Mouse (Mus musculus) MEL (cell line): ENCODE data around the gene Ppp1r9b. TPM values are rescaled to one million over a fixed set of nuclear protein-coding genes. Genes with fewer than 3 reads are reported as not detected.

Experiments
- DNase-seq: peaks from one replicate; pipeline ENCODE4 v3.0.0; 2011; ENCODE audit warnings: low read depth, low spot score
- H3K27ac ChIP-seq: 2 replicates; pipeline ENCODE4 v1.5.1; 2012; ENCODE audit warnings: low read depth, mild to moderate bottlenecking, control low read depth, low read length, moderate library complexity; ENCODE audit not compliant: control insufficient read depth
- H3K27me3 ChIP-seq, 2 experiments: fragments of 150-350 bp in 1 of 2; sonication (generic) in 1 of 2; 2 replicates each; pipeline ENCODE4 v1.6.1; 2012; ENCODE audit warnings: low read length in 2 of 2, mild to moderate bottlenecking in 2 of 2, improper control_type of control experiment in 1 of 2, moderate library complexity in 1 of 2; ENCODE audit not compliant: insufficient read depth in 2 of 2, control insufficient read depth in 1 of 2
- H3K36me3 ChIP-seq, 2 experiments: 2 replicates each; pipeline ENCODE4 v1.6.1; 2012 to 2014; ENCODE audit warnings: low read length in 2 of 2, improper control_type of control experiment in 1 of 2, inconsistent platforms in 1 of 2, mild to moderate bottlenecking in 1 of 2; ENCODE audit not compliant: insufficient read depth in 2 of 2, control insufficient read depth in 1 of 2
- H3K4me1 ChIP-seq, 2 experiments: fragments of 150-350 bp in 1 of 2; sonication (generic) in 1 of 2; 2 replicates each; pipeline ENCODE4 v1.6.1; 2012; ENCODE audit warnings: low read length in 2 of 2, improper control_type of control experiment in 1 of 2, mild to moderate bottlenecking in 1 of 2; ENCODE audit not compliant: insufficient read depth in 2 of 2, control insufficient read depth in 1 of 2
- H3K4me3 ChIP-seq, 2 experiments: fragments of 150-350 bp in 1 of 2; sonication (generic) in 1 of 2; 2 replicates each; pipeline ENCODE4 v1.5.1; 2012; ENCODE audit warnings: low read depth in 2 of 2, low read length in 2 of 2, mild to moderate bottlenecking in 2 of 2, moderate library complexity in 2 of 2, control low read depth in 1 of 2, improper control_type of control experiment in 1 of 2; ENCODE audit not compliant: control insufficient read depth in 1 of 2, insufficient read depth in 1 of 2
- H3K79me2 ChIP-seq: 2 replicates; pipeline ENCODE4 v1.6.1; 2012; ENCODE audit warnings: mild to moderate bottlenecking, low read length, moderate library complexity; ENCODE audit not compliant: control insufficient read depth, poor library complexity, insufficient read depth
- H3K9ac ChIP-seq: 2 replicates; pipeline ENCODE4 v1.6.1; 2012; ENCODE audit warnings: low read depth, mild to moderate bottlenecking, control low read depth, low read length, moderate library complexity; ENCODE audit not compliant: control insufficient read depth, poor library complexity, severe bottlenecking
- H3K9me3 ChIP-seq: fragments of 150-350 bp; sonication (generic); replicated peaks from 2 replicates; pipeline ENCODE4 v1.6.1; 2012; ENCODE audit warnings: mild to moderate bottlenecking, low read length, improper control_type of control experiment, moderate library complexity; ENCODE audit not compliant: insufficient read depth
- BHLHE40 ChIP-seq: IDR thresholded peaks from 2 replicates; pipeline ENCODE4 v1.6.1; 2012; ENCODE audit warnings: low read depth, mild to moderate bottlenecking, inconsistent platforms, low read length, improper control_type of control experiment, borderline replicate concordance
- CHD1 ChIP-seq: IDR thresholded peaks from 2 replicates; pipeline ENCODE4 v1.6.1; 2012; ENCODE audit warnings: low read depth, mild to moderate bottlenecking, inconsistent platforms, low read length, improper control_type of control experiment
- EP300 ChIP-seq, 2 experiments: IDR thresholded peaks; 2 replicates each; pipeline ENCODE4 v1.6.1; 2011; ENCODE audit warnings: improper control_type of control experiment in 2 of 2, low read length in 2 of 2, low read depth in 1 of 2, mild to moderate bottlenecking in 1 of 2
- ETS1 ChIP-seq: IDR thresholded peaks from 2 replicates; pipeline ENCODE4 v1.6.1; 2012; ENCODE audit warnings: low read depth, mild to moderate bottlenecking, inconsistent platforms, low read length, improper control_type of control experiment, moderate library complexity
- HCFC1 ChIP-seq: IDR thresholded peaks from 2 replicates; pipeline ENCODE4 v1.6.1; 2012; ENCODE audit warnings: low read depth, mild to moderate bottlenecking, inconsistent platforms, low read length, improper control_type of control experiment, moderate library complexity
- MAFK ChIP-seq: IDR thresholded peaks from 2 replicates; pipeline ENCODE4 v1.6.1; 2011; ENCODE audit warnings: low read depth, mild to moderate bottlenecking, low read length, improper control_type of control experiment, borderline replicate concordance
- MAZ ChIP-seq: IDR thresholded peaks from 2 replicates; pipeline ENCODE4 v1.6.1; 2012; ENCODE audit warnings: low read depth, mild to moderate bottlenecking, inconsistent platforms, low read length, improper control_type of control experiment
- MYB ChIP-seq: IDR thresholded peaks from 2 replicates; pipeline ENCODE4 v1.6.1; 2011; ENCODE audit warnings: mild to moderate bottlenecking, low read depth, low read length, improper control_type of control experiment
- MYC ChIP-seq: IDR thresholded peaks from 2 replicates; pipeline ENCODE4 v1.6.1; 2011; ENCODE audit warnings: low read depth, mild to moderate bottlenecking, low read length, improper control_type of control experiment, moderate library complexity
- NELFE ChIP-seq: IDR thresholded peaks from 2 replicates; pipeline ENCODE4 v1.6.1; 2011; ENCODE audit warnings: low read depth, low read length, improper control_type of control experiment
- NRF1 ChIP-seq: IDR thresholded peaks from 2 replicates; pipeline ENCODE4 v1.6.1; 2014; ENCODE audit warnings: low read depth, mild to moderate bottlenecking, inconsistent platforms, low read length, improper control_type of control experiment, moderate library complexity; ENCODE audit not compliant: poor library complexity, insufficient read depth, severe bottlenecking
- POLR2A ChIP-seq, 2 experiments: IDR thresholded peaks; 2 replicates each; pipeline ENCODE4 v1.6.1; 2011 to 2012; ENCODE audit warnings: low read length in 2 of 2, mild to moderate bottlenecking in 2 of 2, control low read depth in 1 of 2, improper control_type of control experiment in 1 of 2, low read depth in 1 of 2, moderate library complexity in 1 of 2; ENCODE audit not compliant: control insufficient read depth in 1 of 2, insufficient read depth in 1 of 2, poor library complexity in 1 of 2
- POLR2AphosphoS2 ChIP-seq: IDR thresholded peaks from 2 replicates; pipeline ENCODE4 v1.6.1; 2011; ENCODE audit warnings: low read length, improper control_type of control experiment
- POLR2AphosphoS5 ChIP-seq: IDR thresholded peaks from 2 replicates; pipeline ENCODE4 v1.6.1; 2012; ENCODE audit warnings: low read depth, borderline replicate concordance, mild to moderate bottlenecking, inconsistent platforms, low read length, moderate library complexity, mixed read lengths
- TCF12 ChIP-seq: IDR thresholded peaks from 2 replicates; pipeline ENCODE4 v1.6.1; 2014; ENCODE audit warnings: low read depth, mild to moderate bottlenecking, inconsistent platforms, low read length, improper control_type of control experiment, moderate library complexity
- UBTF ChIP-seq: IDR thresholded peaks from 2 replicates; pipeline ENCODE4 v1.6.1; 2012; ENCODE audit warnings: low read depth, mild to moderate bottlenecking, inconsistent platforms, low read length, improper control_type of control experiment, moderate library complexity, borderline replicate concordance; ENCODE audit not compliant: insufficient read depth
- ZC3H11A ChIP-seq: IDR thresholded peaks from 2 replicates; pipeline ENCODE4 v1.6.1; 2012; ENCODE audit warnings: low read depth, mild to moderate bottlenecking, inconsistent platforms, low read length, improper control_type of control experiment
- ZKSCAN1 ChIP-seq: IDR thresholded peaks from 2 replicates; pipeline ENCODE4 v1.6.1; 2012; ENCODE audit warnings: low read depth, mild to moderate bottlenecking, inconsistent platforms, low read length, improper control_type of control experiment, moderate library complexity
- ZMIZ1 ChIP-seq: IDR thresholded peaks from 2 replicates; pipeline ENCODE4 v1.6.1; 2012; ENCODE audit warnings: low read depth, mild to moderate bottlenecking, inconsistent platforms, low read length, improper control_type of control experiment, moderate library complexity
- ZNF384 ChIP-seq: IDR thresholded peaks from 2 replicates; pipeline ENCODE4 v1.6.1; 2012; ENCODE audit warnings: low read depth, mild to moderate bottlenecking, inconsistent platforms, low read length, improper control_type of control experiment
- polyA plus RNA-seq, 2 experiments: library from polyadenylated mRNA; stranded (reverse) in 1 of 2; unstranded in 1 of 2; fragments of >175 nt in 1 of 2; fragments of >200 nt in 1 of 2; gene quantifications; 2 replicates each; pipeline versions ENCODE4 v1.2.1 to v1.2.4; 2012; ENCODE audit warnings: low replicate concordance in 2 of 2, low read depth in 1 of 2; ENCODE audit not compliant: insufficient read length in 2 of 2, insufficient read depth in 1 of 2, missing spikeins in 1 of 2
- total RNA-seq: library from RNA; depleted of rRNA; stranded (reverse); fragments of 300-350 nt; gene quantifications from 2 replicates; pipeline ENCODE4 v1.2.3, GENCODE M21; 2012

The Ppp1r9b gene
- total and polyA plus RNA-seq, 3 experiments, result 47.0 to 169 (median 150) TPM

- TF ChIP-seq NRF1, result 0 out of 2 replicates have a peak, but pooled peaks have one; percentile 14
- TF ChIP-seq HCFC1, result peak; percentile 80
- TF ChIP-seq TCF12, result peak; percentile 75
- 0 out of 2 replicates have a peak, but pooled peaks have one; percentile 34 for TF ChIP-seq MAZ
- no peak for TF ChIP-seq MYB
- peak; percentile 92 for TF ChIP-seq ETS1
- TF ChIP-seq EP300 (IDR thresholded peaks at IDR 0.05; ENCODE audit: low read depth in 1 of 2, low read length in 2 of 2), result peak; percentile 40 to 74; a peak in 3 of 4 replicates
- TF ChIP-seq POLR2AphosphoS2, result peak; percentile 61
- 0 out of 2 replicates have a peak, but pooled peaks have one; percentile 66 for TF ChIP-seq MYC
- TF ChIP-seq ZKSCAN1, result no peak
- TF ChIP-seq POLR2AphosphoS5, result no peak
These were observed 3.0 kb upstream of the Ppp1r9b start (continued) for GRCm38 (mm10) chr11:94987851-94988250.

- peak overlapping the region; percentile 63 for H3K27ac ChIP-seq
- no peaks in the 10 kb centered on the region for H3K9me3 ChIP-seq
- peaks cover 42% of the 10 kb centered on the region for H3K79me2 ChIP-seq
- H3K4me1 ChIP-seq, result peaks cover 13 to 31% of the 10 kb centered on the region in 2 experiments
- no peaks in the 10 kb centered on the region for H3K27me3 ChIP-seq
- peak overlapping the region; percentile 76 for H3K9ac ChIP-seq
- H3K4me3 ChIP-seq, result peak overlapping the region; percentile 62 to 79
- TF ChIP-seq NELFE (0 out of 2 replicates have a peak, but pooled peaks have one; percentile 34), ZNF384 (no peak), ZMIZ1 (0 out of 2 replicates have a peak, but pooled peaks have one; percentile 21), ZC3H11A (no peak), CHD1 (peak; percentile 78; the same call in 1 of the 2 replicates), POLR2A (IDR thresholded peaks at IDR 0.05; ENCODE audit: control insufficient read depth in 1 of 2, insufficient read depth in 1 of 2, low read depth in 1 of 2, low read length in 2 of 2, poor library complexity in 1 of 2) (0 out of 4 replicates have a peak, but pooled peaks of 1 of the 2 experiments have one; percentile 24), BHLHE40 (no peak), MYC (no peak), MAFK (0 out of 2 replicates have a peak, but pooled peaks have one; percentile 11), UBTF (no peak)
- peaks cover 0 to 22% of the 10 kb centered on the region in 2 experiments; a peak in 2 of 4 replicates for H3K36me3 ChIP-seq
- DNase-seq, result peak; percentile 55
These were observed 1.9 kb upstream of the Ppp1r9b start for GRCm38 (mm10) chr11:94988780-94989561.
